Mouse (Mus musculus) embryo, embryonic 10.5 days (tissue): ENCODE results near the gene Dqx1.

ENCODE experiments used
- DNase-seq: peaks from one replicate; pipeline ENCODE4 v3.0.0-alpha.2; 2015; ENCODE audit warnings: low spot score

Gene Dqx1

GRCm38 (mm10) chr6:83107566-83108400 is 50.1 kb downstream of the Dqx1 start:
- peak; percentile 88 for DNase-seq

- DNase-seq = peak; percentile 86
Measured at GRCm38 (mm10) chr6:83108762-83109668, 51.4 kb downstream of the Dqx1 start, which contains the start of gene Mrpl53. Gene Mrpl53 (plus strand): TSS chr6:83109040.

- no peak for DNase-seq
Measured at GRCm38 (mm10) chr6:83111510-83112136, 54.0 kb downstream of the Dqx1 start.

- peak; percentile 95 for DNase-seq
Measured at GRCm38 (mm10) chr6:83115011-83115671, 57.5 kb downstream of the Dqx1 start, which contains the start of gene Mogs. Gene Mogs (plus strand): TSS chr6:83115496.

GRCm38 (mm10) chr6:83115682-83116372 is 58.2 kb downstream of the Dqx1 start:
- no peak for DNase-seq

GRCm38 (mm10) chr6:83116373-83117164 is 58.9 kb downstream of the Dqx1 start:
- DNase-seq = no peak
